Mouse (Mus musculus) hindbrain, postnatal 0 days (tissue): ENCODE data around the gene Tbx6. TPM values are rescaled to one million over a fixed set of nuclear protein-coding genes. Genes with fewer than 3 reads are reported as not detected.
"Not testable (repeated sequence)": the region's sequence is repeated elsewhere in the genome, so short reads cannot be mapped to it uniquely, and the experiment has no call there.

Experiments used
- ATAC-seq: fragments of 200-750 bp; cut with Nextera tagmentation; 2 replicates; pipeline ENCODE4 v1.8.0; 2017; ENCODE audit warnings: mild to moderate bottlenecking, moderate TSS enrichment, moderate library complexity
- DNase-seq: peaks from one replicate; pipeline ENCODE4 v3.0.0-alpha.2; 2015; ENCODE audit warnings: low spot score
- H3K27ac ChIP-seq: fragments of 300-500 bp; sonication (generic); 2 replicates; pipeline ENCODE4 v1.5.1; 2014; ENCODE audit warnings: mild to moderate bottlenecking
- H3K27me3 ChIP-seq: fragments of 300-500 bp; sonication (generic); 2 replicates; pipeline ENCODE4 v1.6.1; 2014; ENCODE audit warnings: low read length, mixed read lengths; ENCODE audit not compliant: insufficient read depth
- H3K36me3 ChIP-seq: fragments of 300-500 bp; sonication (generic); 2 replicates; pipeline ENCODE4 v1.6.1; 2014; ENCODE audit warnings: low read length, mixed read lengths; ENCODE audit not compliant: insufficient read depth
- H3K4me1 ChIP-seq: fragments of 300-500 bp; sonication (generic); 2 replicates; pipeline ENCODE4 v1.6.1; 2014; ENCODE audit warnings: antibody characterized with exemption, low read length, mixed read lengths; ENCODE audit not compliant: insufficient read depth
- H3K4me2 ChIP-seq: fragments of 300-500 bp; sonication (generic); 2 replicates; pipeline ENCODE4 v1.6.1; 2014; ENCODE audit warnings: low read depth, mild to moderate bottlenecking, low read length, moderate library complexity, mixed read lengths
- H3K4me3 ChIP-seq: fragments of 300-500 bp; sonication (generic); 2 replicates; pipeline ENCODE4 v1.5.1; 2014; ENCODE audit warnings: low read length
- H3K9ac ChIP-seq: fragments of 300-500 bp; sonication (generic); replicated peaks from 2 replicates; pipeline ENCODE4 v1.6.1; 2014; ENCODE audit warnings: mild to moderate bottlenecking, low read length, moderate library complexity, mixed read lengths
- H3K9me3 ChIP-seq: fragments of 300-500 bp; sonication (generic); 2 replicates; pipeline ENCODE4 v1.6.1; 2016; ENCODE audit warnings: low read length, mixed read lengths
- CTCF ChIP-seq: IDR thresholded peaks from 2 replicates; pipeline ENCODE4 v1.5.1; 2016; ENCODE audit warnings: antibody characterized with exemption, control low read depth, low read depth
- WGBS: fragments of 180-500 bp; shearing (Covaris S2); extraction: QIAGEN DNeasy Blood & Tissue Kit; methylation state at CpG from one replicate; pipeline ENCODE4 v1.1.7; 2014; 5-methylcytosine and 5-hydroxymethylcytosine counted together
- polyA plus RNA-seq: library from polyadenylated mRNA; unstranded; fragments of >200 nt; fragmentation: Nextera tagmentation; extraction: Ambion mirVana; gene quantifications from 2 replicates; pipeline ENCODE4 v1.2.1, GENCODE M21; 2015
- total RNA-seq: library from RNA; depleted of rRNA; stranded (reverse); fragments of >200 nt; gene quantifications from 2 replicates; pipeline ENCODE4 v1.2.3, GENCODE M21; 2014

Gene Tbx6
- total and polyA plus RNA-seq, 2 experiments from 2014 or later, result 0.16 to 0.29 TPM

DNA sequence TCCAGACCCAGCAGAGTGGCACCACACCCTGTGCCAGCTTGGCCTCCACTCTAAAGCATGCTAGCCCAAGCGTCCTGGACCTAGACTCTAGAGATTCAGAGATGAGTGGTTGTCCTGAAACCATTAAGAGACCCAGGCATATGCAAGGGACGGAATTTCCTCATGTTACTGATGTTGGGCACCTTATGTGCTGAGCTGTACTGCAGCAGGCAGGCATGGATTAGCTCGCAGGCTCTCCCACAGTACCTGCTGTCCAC, 5.4 kb upstream of the Tbx6 start:
- peaks cover 6% of the 10 kb centered on the region for H3K36me3 ChIP-seq
- DNase-seq (no peak), ATAC-seq (no peak)
- peak overlapping the region; percentile 92 for H3K27ac ChIP-seq
- H3K4me1 ChIP-seq, result peaks cover 32% of the 10 kb centered on the region
- WGBS, result 70% methylated on average over 3 of the region's 3 CpGs
- peak overlapping the region; percentile 97; the same call in 1 of the 2 replicates for H3K9ac ChIP-seq
- no peaks in the 10 kb centered on the region for H3K9me3 ChIP-seq
- no peak for TF ChIP-seq CTCF
- H3K4me3 ChIP-seq, result peak overlapping the region; percentile 82
- H3K4me2 ChIP-seq, result peak overlapping the region; percentile 99
- H3K27me3 ChIP-seq, result no peaks in the 10 kb centered on the region

DNA sequence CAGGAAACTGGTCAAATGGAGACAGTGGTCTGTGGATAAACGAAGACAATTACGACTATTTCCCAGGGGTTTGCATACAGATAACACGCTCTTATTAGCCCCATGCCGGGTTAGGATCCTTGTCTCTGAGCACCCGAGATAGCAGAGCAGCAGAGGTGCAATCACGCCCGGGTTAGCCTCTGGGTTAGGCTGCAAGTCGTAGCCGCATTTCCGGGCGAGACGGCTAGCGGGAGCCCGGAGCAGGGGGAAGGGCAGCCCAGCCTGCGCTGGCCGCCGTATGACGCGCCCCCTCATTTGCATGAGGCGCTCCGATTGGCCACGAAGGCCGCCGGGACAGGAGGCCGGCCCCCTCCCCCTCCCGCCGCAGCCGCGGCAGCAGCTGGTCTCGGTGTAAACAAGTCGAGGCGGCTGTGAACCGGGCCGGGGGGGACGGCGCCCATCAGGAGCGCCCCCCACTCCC, 4.7 kb upstream of the Tbx6 start, which contains the start of gene Ypel3:
Gene Ypel3, plus strand, starts transcription at position 358 of the 460 bp plus-strand sequence.
- Histone ChIP-seq H3K9ac (peak within 1 kb of the TSS; percentile 97), H3K36me3 (peaks cover 3% of the 10 kb centered on the region; the same call in 1 of the 2 replicates), H3K4me2 (peak within 1 kb of the TSS; percentile 99), H3K4me3 (peak within 1 kb of the TSS; percentile 82), H3K4me1 (peaks cover 37% of the 10 kb centered on the region), H3K9me3 (no peaks in the 10 kb centered on the region), H3K27ac (peak within 1 kb of the TSS; percentile 92), H3K27me3 (no peaks in the 10 kb centered on the region)
- 0% methylated on average over 35 of the region's 37 CpGs for WGBS
- no peak; the same call in 1 of the 2 replicates for TF ChIP-seq CTCF
- DNase-seq, result peak; percentile 96
- peak; percentile 91 for ATAC-seq

DNA sequence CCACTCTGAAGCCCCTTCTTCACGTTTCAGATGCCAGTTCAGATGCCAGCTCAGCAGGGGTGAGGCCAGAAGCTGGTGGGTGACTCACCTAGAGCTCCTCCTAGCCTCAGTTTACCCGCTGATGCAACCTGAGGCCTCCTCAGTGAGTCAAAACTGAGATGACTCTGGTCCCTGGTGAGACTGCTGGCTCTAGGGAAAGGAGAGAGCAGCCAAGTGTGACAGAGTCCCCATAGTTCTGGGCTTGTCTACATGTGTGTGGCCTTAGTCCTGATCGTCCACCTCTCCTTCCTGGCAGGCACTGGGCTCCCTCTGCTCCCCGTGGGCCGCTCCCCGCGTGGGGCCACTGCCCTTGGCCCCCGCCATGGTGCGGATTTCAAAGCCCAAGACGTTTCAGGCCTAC, 3.8 kb upstream of the Tbx6 start:
- no peak for TF ChIP-seq CTCF
- no peaks in the 10 kb centered on the region; the same call in 1 of the 2 replicates for H3K36me3 ChIP-seq
- WGBS, result 43% methylated on average over 10 of the region's 10 CpGs
- peak overlapping the region; percentile 99 for H3K4me2 ChIP-seq
- DNase-seq (peak; percentile 8), ATAC-seq (no peak)
- H3K27ac ChIP-seq, result peak overlapping the region; percentile 92
- H3K27me3 ChIP-seq, result no peaks in the 10 kb centered on the region
- H3K4me1 ChIP-seq, result peaks cover 37% of the 10 kb centered on the region
- H3K9ac ChIP-seq, result peak overlapping the region; percentile 97
- H3K4me3 ChIP-seq, result peak overlapping the region; percentile 82
- no peaks in the 10 kb centered on the region for H3K9me3 ChIP-seq

DNA sequence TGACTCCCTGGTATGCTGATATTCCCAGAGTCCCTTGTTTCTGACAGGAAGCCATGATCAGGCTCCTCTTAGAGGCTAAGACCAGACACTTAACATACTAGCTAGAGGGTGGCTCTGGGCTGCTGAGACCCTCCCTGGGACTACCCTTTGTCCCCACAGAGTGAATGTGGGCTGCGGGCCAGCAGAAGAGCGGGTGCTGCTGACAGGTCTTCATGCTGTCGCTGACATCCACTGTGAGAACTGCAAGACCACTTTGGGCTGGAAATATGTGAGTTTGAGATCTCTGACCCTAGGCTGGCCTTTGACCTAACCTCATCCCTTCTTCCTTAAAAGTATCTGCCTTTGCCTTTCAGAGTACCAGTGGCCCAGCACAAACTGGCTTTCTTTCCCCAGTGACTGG, 3.1 kb upstream of the Tbx6 start:
- Histone ChIP-seq H3K27me3 (no peaks in the 10 kb centered on the region), H3K9ac (peak overlapping the region; percentile 97), H3K27ac (0 out of 2 replicates have a peak overlapping the region, but pooled peaks have one; percentile 92), H3K36me3 (no peaks in the 10 kb centered on the region), H3K4me3 (peak overlapping the region; percentile 82; the same call in 1 of the 2 replicates), H3K4me2 (peak overlapping the region; percentile 99), H3K4me1 (peaks cover 37% of the 10 kb centered on the region), H3K9me3 (no peaks in the 10 kb centered on the region)
- ATAC-seq, result no peak
- TF ChIP-seq CTCF, result no peak
- DNase-seq, result no peak
- 63% methylated on average over 3 of the region's 3 CpGs for WGBS

DNA sequence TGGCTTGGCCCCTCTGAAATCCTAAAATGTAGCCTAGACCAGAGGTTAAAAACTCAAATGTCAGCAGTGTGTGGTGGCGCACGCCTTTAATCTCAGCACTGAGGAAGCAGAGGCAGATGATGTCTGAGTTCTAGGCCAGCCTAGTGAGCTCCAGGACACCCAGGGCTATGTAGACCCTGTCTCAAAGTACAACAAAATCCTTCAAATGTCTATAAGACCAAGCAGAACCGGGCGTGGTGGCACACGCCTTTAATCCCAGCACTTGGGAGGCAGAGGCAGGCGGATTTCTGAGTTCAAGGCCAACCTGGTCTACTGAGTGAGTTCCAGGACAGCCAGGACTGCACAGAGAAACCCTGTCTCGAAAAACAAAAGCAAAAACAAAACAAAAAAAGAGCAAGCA, 2.2 kb upstream of the Tbx6 start:
- H3K27ac ChIP-seq, result peak overlapping the region; percentile 72; the same call in 1 of the 2 replicates
- H3K9ac ChIP-seq, result not testable (repeated sequence)

DNA sequence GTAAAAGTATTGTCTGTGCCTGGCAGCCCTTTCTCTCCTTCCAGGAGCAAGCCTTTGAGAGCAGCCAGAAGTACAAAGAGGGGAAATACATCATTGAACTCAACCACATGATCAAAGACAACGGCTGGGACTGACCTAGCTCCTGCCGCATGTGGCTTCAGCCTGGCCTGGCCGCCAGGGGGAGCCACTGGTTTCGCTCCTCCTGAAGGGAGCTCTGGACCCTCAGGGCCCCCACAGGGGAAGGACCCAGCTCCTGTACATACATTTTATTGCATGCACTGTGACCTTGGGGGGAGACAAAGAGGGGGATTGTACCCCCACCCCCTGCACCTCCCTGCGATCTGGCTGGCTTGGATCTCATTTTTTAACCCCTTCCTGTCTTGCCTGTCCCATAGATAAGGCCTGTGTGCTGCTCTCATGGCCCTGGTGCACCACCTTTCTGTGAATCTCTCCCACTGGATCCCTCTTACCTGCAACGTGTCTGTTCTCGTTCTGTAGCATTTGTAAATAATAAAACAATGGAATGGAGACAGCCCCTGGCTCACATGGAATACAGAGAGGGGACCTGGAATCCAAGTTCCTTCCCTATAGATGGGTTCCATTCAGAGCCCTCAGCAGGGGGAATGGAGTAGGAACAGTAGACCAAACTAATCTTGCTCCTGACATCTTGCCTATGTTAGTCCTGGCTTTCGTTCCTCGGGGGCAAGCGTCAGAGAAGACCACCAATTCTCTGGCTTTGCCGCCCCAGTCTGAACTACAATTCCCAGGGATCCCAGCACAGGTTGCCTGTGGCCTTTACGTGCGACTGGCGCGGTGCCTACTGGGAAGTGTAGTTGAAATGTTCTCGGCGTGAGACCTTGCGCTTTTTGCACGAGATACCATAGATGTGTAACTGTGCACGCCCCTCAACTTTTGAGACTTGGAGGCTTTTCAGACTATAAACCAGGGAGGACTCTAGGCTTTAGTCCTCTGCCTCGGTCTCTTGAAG, 1.0 kb upstream of the Tbx6 start:
- peak overlapping the region; percentile 72 for H3K27ac ChIP-seq
- peaks cover 11% of the 10 kb centered on the region for H3K36me3 ChIP-seq
- ATAC-seq, result peak; percentile 66
- WGBS, result under 1% methylated on average over 21 of the region's 21 CpGs
- H3K4me3 ChIP-seq, result peak overlapping the region; percentile 41
- peak overlapping the region; percentile 54 for H3K9ac ChIP-seq
- H3K27me3 ChIP-seq, result no peaks in the 10 kb centered on the region
- DNase-seq, result peak; percentile 97
- peak overlapping the region; percentile 96 for H3K4me2 ChIP-seq
- no peaks in the 10 kb centered on the region for H3K9me3 ChIP-seq
- H3K4me1 ChIP-seq, result peaks cover 37% of the 10 kb centered on the region
- peak; percentile 96 for TF ChIP-seq CTCF

More for the DNA sequence above, 2.2 kb upstream of the Tbx6 start:
- not testable (repeated sequence) for ATAC-seq, H3K4me2 ChIP-seq, H3K4me3 ChIP-seq, H3K9me3 ChIP-seq, DNase-seq, H3K27me3 ChIP-seq, H3K36me3 ChIP-seq
- WGBS, result 88% methylated on average over 7 of the region's 7 CpGs
- H3K4me1 ChIP-seq, result peaks cover 37% of the 10 kb centered on the region
